Mouse (Mus musculus) olfactory bulb, adult 2 months (tissue): ENCODE data around the gene Glyr1.

Experiments used
- CTCF ChIP-seq: fragments of 200-500 bp; IDR thresholded peaks from 2 replicates; pipeline ENCODE4 v1.5.1; 2012; ENCODE audit warnings: low read depth, mild to moderate bottlenecking, low read length, moderate library complexity; ENCODE audit not compliant: insufficient read depth
- POLR2A ChIP-seq: fragments of 200-500 bp; IDR thresholded peaks from 2 replicates; pipeline ENCODE4 v1.6.1; 2012; ENCODE audit warnings: mild to moderate bottlenecking, low read depth, low read length, moderate library complexity; ENCODE audit not compliant: insufficient read depth

DNA sequence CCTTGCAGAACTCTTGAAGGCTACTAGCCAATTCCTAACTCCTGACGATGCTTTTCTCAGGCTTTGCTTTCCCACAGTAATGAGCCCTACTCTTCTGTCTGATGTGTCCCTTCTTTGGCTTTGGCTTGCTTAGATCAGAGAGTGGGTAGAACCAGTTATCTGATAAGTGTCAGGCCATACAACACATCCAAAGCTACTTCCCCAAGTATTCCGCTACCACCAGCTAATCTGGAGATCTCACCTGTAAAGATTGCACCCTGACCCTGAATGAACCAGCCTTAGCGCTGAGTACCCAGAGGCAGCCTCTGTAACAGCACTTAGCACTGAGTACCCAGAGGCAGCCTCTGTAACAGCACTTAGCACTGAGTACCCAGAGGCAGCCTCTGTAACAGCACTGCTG, 4.3 kb downstream of the Glyr1 start:
- TF ChIP-seq CTCF (no peak), POLR2A (no peak)
